Mouse (Mus musculus): ENCODE measurements around the gene Kcnk15.

- TF ChIP-seq CTCF (IDR thresholded peaks at IDR 0.05; ENCODE audit: extremely low read depth, insufficient read length, insufficient replicate concordance, low read depth, low read length) (no peak), POLR2A (IDR thresholded peaks at IDR 0.05; ENCODE audit: low read depth, low read length) (no peak)
Observed at GRCm38 (mm10) chr2:163823771-163824170, 29.7 kb upstream of the Kcnk15 start.

All from small intestine, adult 2 months (tissue).